Mouse (Mus musculus): ENCODE measurements at regions not wholly inside any gene's neighbourhood (a gene's known extent, or its start where the extent isn't known, plus 50 kb on each side); places are given as distances from the start of the nearest gene placed in this dataset.

DNA sequence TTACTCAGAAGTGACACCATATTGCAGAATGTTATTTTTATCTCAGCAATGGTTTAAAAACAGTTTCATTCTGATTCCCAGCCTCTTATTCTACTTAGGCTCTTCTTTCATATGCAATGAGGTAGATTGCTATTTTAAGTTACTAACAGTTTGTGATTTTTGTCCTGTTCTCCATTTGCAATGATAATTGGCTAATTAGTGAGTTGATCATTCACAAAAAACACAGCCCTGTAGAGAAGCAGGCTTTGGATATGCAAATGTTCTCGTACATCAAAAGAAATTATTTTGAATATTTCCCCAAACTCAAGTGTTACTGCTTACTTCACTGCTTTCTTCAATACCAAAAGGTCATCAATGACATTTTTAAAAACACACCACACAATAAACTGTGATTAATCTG, 184.7 kb upstream of the Galnt5 start:
- H3K9me3 ChIP-seq (replicated peaks; ENCODE audit: control insufficient read depth, low read length), result no peaks in the 10 kb centered on the region
- WGBS, result 67% methylated on average over 1 of the region's 1 CpGs

DNA sequence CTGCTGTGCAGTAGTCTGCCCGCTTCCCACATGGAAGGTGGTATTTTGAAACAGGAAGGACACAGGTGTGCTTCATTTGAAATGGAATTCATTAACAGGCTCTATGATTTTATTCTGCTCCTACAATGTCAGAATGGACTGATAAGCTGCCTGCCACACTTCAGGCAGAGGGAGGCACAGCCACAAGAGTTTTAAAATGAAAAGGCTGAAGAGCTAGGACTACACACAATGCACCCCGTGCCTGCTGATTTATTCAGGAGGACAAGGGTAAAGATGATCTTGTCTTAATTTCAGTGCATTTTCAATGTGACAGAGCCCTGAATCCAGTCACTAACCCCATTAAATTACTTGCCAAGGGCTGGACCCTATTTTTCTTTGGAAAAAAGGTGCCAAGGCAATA, 177.3 kb upstream of the Galnt5 start:
- no peak for DNase-seq (ENCODE audit: low spot score)
- no peaks in the 10 kb centered on the region for H3K27me3 ChIP-seq (ENCODE audit: control insufficient read depth, insufficient read depth, low read length)

More for the DNA sequence above, 184.7 kb upstream of the Galnt5 start:
- TF ChIP-seq CTCF (IDR thresholded peaks at IDR 0.05; ENCODE audit: low read depth), result no peak
- no peak for TF ChIP-seq EP300 (IDR thresholded peaks at IDR 0.05; ENCODE audit: low read depth)
- Histone ChIP-seq H3K4me3 (ENCODE audit: low read depth, low read length) (no peak overlapping the region), H3K36me3 (replicated peaks; ENCODE audit: control insufficient read depth, insufficient read depth, low read length) (no peaks in the 10 kb centered on the region), H3K4me2 (ENCODE audit: low read depth, low read length) (no peak overlapping the region), H3K4me1 (ENCODE audit: control insufficient read depth, insufficient read depth) (no peaks in the 10 kb centered on the region), H3K27me3 (ENCODE audit: control insufficient read depth, insufficient read depth, low read length) (no peaks in the 10 kb centered on the region), H3K9ac (replicated peaks; ENCODE audit: low read depth, low read length) (no peak overlapping the region), H3K27ac (ENCODE audit: low read depth) (no peak overlapping the region)
- ATAC-seq (ENCODE audit: insufficient read depth, low read depth) (no peak), DNase-seq (ENCODE audit: low spot score) (no peak)

DNA sequence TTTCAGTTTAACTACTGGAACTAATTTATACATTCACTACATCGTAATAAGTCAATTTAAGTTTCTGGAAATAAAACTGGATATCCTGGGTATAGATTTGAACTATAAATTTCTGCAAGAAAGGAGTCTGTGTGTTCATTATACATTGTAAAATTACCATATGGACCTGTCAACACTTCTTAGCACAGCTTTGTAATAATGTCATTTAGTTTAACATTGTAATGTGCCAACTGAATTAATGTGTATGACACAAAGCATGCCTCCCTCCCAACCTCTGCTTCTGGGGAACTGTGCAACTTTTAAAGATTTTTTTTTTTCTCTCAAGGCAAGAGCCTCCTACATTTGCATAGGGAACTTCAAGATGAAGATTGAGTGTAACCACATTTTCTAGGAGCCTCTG, 176.8 kb upstream of the Galnt5 start:
- H3K27ac ChIP-seq (ENCODE audit: low read depth), result no peak overlapping the region

More for the DNA sequence above, 177.3 kb upstream of the Galnt5 start:
- WGBS, result 56% methylated on average over 2 of the region's 2 CpGs
- ATAC-seq (ENCODE audit: insufficient read depth, low read depth), result no peak
- H3K36me3 ChIP-seq (replicated peaks; ENCODE audit: control insufficient read depth, insufficient read depth, low read length), result no peaks in the 10 kb centered on the region
- H3K27ac ChIP-seq (ENCODE audit: low read depth), result no peak overlapping the region
- no peak for TF ChIP-seq CTCF (IDR thresholded peaks at IDR 0.05; ENCODE audit: low read depth)
- TF ChIP-seq EP300 (IDR thresholded peaks at IDR 0.05; ENCODE audit: low read depth), result no peak
- H3K4me1 ChIP-seq (ENCODE audit: control insufficient read depth, insufficient read depth), result no peaks in the 10 kb centered on the region
- no peak overlapping the region for H3K9ac ChIP-seq (replicated peaks; ENCODE audit: low read depth, low read length)
- no peaks in the 10 kb centered on the region for H3K9me3 ChIP-seq (replicated peaks; ENCODE audit: control insufficient read depth, low read length)
- H3K4me2 ChIP-seq (ENCODE audit: low read depth, low read length), result no peak overlapping the region
- H3K4me3 ChIP-seq (ENCODE audit: low read depth, low read length), result no peak overlapping the region

DNA sequence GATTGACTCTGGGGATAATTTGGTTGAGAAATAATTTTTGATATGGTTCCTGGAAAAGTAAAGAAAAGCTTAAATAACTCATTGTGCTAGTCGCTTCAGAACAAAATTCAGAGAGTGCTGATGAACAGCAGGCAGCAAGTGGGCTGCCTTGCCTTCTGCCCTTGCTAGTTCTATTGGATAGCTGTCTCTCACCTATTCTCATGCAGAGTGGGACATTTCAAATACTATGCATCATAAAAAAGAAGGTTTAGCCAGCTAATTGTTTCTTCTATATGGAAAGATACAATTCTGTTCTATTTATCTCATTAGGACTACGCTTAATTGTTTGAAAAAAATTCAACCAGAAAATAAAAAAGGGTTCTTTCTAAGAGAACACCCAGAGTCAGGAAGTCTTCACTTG, 169.4 kb upstream of the Galnt5 start:
- Histone ChIP-seq H3K27me3 (ENCODE audit: control insufficient read depth, insufficient read depth, low read length) (no peaks in the 10 kb centered on the region), H3K4me2 (ENCODE audit: low read depth, low read length) (no peak overlapping the region), H3K4me3 (ENCODE audit: low read depth, low read length) (no peak overlapping the region), H3K4me1 (ENCODE audit: control insufficient read depth, insufficient read depth) (no peaks in the 10 kb centered on the region), H3K36me3 (replicated peaks; ENCODE audit: control insufficient read depth, insufficient read depth, low read length) (no peaks in the 10 kb centered on the region), H3K9me3 (replicated peaks; ENCODE audit: control insufficient read depth, low read length) (no peaks in the 10 kb centered on the region), H3K9ac (replicated peaks; ENCODE audit: low read depth, low read length) (no peak overlapping the region), H3K27ac (ENCODE audit: low read depth) (no peak overlapping the region)
- WGBS, result 75% methylated on average over 2 of the region's 2 CpGs
- no peak for DNase-seq (ENCODE audit: low spot score)
- no peak for ATAC-seq (ENCODE audit: insufficient read depth, low read depth)
- TF ChIP-seq EP300 (IDR thresholded peaks at IDR 0.05; ENCODE audit: low read depth), result no peak
- no peak for TF ChIP-seq CTCF (IDR thresholded peaks at IDR 0.05; ENCODE audit: low read depth)

More for the DNA sequence above, 176.8 kb upstream of the Galnt5 start:
- no peak for TF ChIP-seq CTCF (IDR thresholded peaks at IDR 0.05; ENCODE audit: low read depth)
- H3K9ac ChIP-seq (replicated peaks; ENCODE audit: low read depth, low read length), result no peak overlapping the region
- 90% methylated on average over 1 of the region's 1 CpGs for WGBS
- H3K36me3 ChIP-seq (replicated peaks; ENCODE audit: control insufficient read depth, insufficient read depth, low read length), result no peaks in the 10 kb centered on the region
- no peak overlapping the region for H3K4me3 ChIP-seq (ENCODE audit: low read depth, low read length)
- no peaks in the 10 kb centered on the region for H3K9me3 ChIP-seq (replicated peaks; ENCODE audit: control insufficient read depth, low read length)
- no peak for DNase-seq (ENCODE audit: low spot score)
- H3K4me1 ChIP-seq (ENCODE audit: control insufficient read depth, insufficient read depth), result no peaks in the 10 kb centered on the region
- H3K27me3 ChIP-seq (ENCODE audit: control insufficient read depth, insufficient read depth, low read length), result no peaks in the 10 kb centered on the region
- no peak for ATAC-seq (ENCODE audit: insufficient read depth, low read depth)
- no peak overlapping the region for H3K4me2 ChIP-seq (ENCODE audit: low read depth, low read length)

DNA sequence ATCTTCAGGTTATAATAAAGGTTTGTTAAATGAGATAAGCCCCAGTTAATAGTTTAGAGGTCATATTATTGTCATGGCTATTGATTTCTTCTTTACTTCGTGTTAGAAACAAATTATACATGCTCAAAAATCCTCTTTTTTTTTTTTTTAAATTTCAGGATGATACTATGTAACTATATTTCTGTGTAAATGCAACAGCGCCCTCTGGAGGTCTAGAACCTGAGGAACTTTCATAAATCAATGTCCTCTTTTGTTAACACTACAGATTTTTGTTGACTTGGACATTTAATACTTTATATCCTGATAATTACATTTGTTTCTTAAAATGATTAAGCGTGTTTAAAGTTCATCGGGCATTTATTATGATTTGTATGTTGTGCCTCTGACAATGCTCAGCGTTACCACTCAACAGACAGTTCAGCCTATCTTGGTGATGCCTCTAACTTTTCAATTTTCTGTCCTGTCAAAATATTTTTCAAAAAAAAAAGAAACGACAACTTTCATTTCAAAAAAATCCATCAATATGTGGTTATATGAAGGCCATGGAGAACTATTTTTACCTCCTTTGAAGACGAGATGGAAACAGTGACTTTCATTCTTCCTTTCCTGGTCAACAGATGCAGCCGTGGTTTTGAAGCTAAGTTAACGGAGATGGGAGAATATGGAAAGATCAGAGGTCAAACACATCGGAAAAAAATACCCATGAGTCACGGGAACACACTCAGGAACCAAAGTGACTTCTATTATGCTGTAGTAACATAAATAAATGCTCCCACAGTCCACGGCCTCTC, 164.9 kb upstream of the Galnt5 start:
- TF ChIP-seq CTCF (IDR thresholded peaks at IDR 0.05; ENCODE audit: low read depth), result peak; percentile 58
- no peak for TF ChIP-seq EP300 (IDR thresholded peaks at IDR 0.05; ENCODE audit: low read depth)
- H3K27ac ChIP-seq (ENCODE audit: low read depth), result no peak overlapping the region
- no peak overlapping the region for H3K4me3 ChIP-seq (ENCODE audit: low read depth, low read length)
- 45% methylated on average over 12 of the region's 12 CpGs for WGBS
- H3K9me3 ChIP-seq (replicated peaks; ENCODE audit: control insufficient read depth, low read length), result no peaks in the 10 kb centered on the region
- DNase-seq (ENCODE audit: low spot score) (no peak), ATAC-seq (ENCODE audit: insufficient read depth, low read depth) (no peak)
- H3K4me2 ChIP-seq (ENCODE audit: low read depth, low read length), result no peak overlapping the region
- no peaks in the 10 kb centered on the region for H3K27me3 ChIP-seq (ENCODE audit: control insufficient read depth, insufficient read depth, low read length)
- H3K4me1 ChIP-seq (ENCODE audit: control insufficient read depth, insufficient read depth), result no peaks in the 10 kb centered on the region
- no peak overlapping the region for H3K9ac ChIP-seq (replicated peaks; ENCODE audit: low read depth, low read length)
- H3K36me3 ChIP-seq (replicated peaks; ENCODE audit: control insufficient read depth, insufficient read depth, low read length), result no peaks in the 10 kb centered on the region

DNA sequence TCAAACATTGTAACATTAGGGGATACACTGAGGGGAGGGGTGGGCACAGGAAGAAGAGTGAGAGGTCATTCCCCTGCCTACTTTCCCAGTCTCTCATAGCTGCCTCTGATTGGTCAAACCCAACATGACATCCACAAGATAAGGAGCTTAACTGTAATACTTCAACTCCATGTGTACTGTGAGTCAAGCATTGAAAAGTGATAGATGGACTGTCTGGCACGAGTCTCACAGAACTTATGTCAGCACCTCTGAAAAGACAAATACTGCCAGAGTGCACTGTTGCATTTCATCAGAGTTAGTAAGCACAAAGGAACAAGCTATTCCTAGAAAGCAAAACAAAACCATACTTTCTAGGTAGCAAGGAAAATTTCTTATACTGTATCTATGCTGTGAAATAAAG, 152.5 kb upstream of the Galnt5 start:
- 3% methylated on average over 1 of the region's 1 CpGs for WGBS
- peaks cover 8% of the 10 kb centered on the region for H3K4me1 ChIP-seq (ENCODE audit: control insufficient read depth, insufficient read depth)
- H3K4me3 ChIP-seq (ENCODE audit: low read depth, low read length), result no peak overlapping the region
- TF ChIP-seq EP300 (IDR thresholded peaks at IDR 0.05; ENCODE audit: low read depth) (no peak), CTCF (IDR thresholded peaks at IDR 0.05; ENCODE audit: low read depth) (no peak)
- ATAC-seq (ENCODE audit: insufficient read depth, low read depth) (no peak), DNase-seq (ENCODE audit: low spot score) (no peak)
- no peaks in the 10 kb centered on the region for H3K27me3 ChIP-seq (ENCODE audit: control insufficient read depth, insufficient read depth, low read length)
- no peaks in the 10 kb centered on the region for H3K36me3 ChIP-seq (replicated peaks; ENCODE audit: control insufficient read depth, insufficient read depth, low read length)
- no peak overlapping the region for H3K4me2 ChIP-seq (ENCODE audit: low read depth, low read length)
- no peak overlapping the region for H3K9ac ChIP-seq (replicated peaks; ENCODE audit: low read depth, low read length)
- no peak overlapping the region for H3K27ac ChIP-seq (ENCODE audit: low read depth)
- H3K9me3 ChIP-seq (replicated peaks; ENCODE audit: control insufficient read depth, low read length), result no peaks in the 10 kb centered on the region

Data from heart, postnatal 0 days (tissue).